Mouse (Mus musculus) small intestine, adult 2 months (tissue): ENCODE measurements at regions not wholly inside any gene's neighbourhood (a gene's known extent, or its start where the extent isn't known, plus 50 kb on each side); places are given as distances from the start of the nearest gene placed in this dataset.

Source experiments
- H3K27ac ChIP-seq: fragments of 200-500 bp; 2 replicates; pipeline ENCODE4 v1.5.1; 2012; ENCODE audit warnings: low read depth, low read length, control low read depth, inconsistent platforms; ENCODE audit not compliant: insufficient read depth
- H3K27me3 ChIP-seq: fragments of 200-500 bp; 2 replicates; pipeline ENCODE4 v1.6.1; 2012; ENCODE audit warnings: mild to moderate bottlenecking, moderate library complexity, low read length, inconsistent platforms; ENCODE audit not compliant: control insufficient read depth, insufficient read depth
- H3K36me3 ChIP-seq: fragments of 200-500 bp; 2 replicates; pipeline ENCODE4 v1.6.1; 2012; ENCODE audit warnings: mild to moderate bottlenecking, low read length, control low read depth, inconsistent platforms; ENCODE audit not compliant: control insufficient read depth, insufficient read depth
- H3K4me1 ChIP-seq: fragments of 200-500 bp; 2 replicates; pipeline ENCODE4 v1.6.1; 2012; ENCODE audit warnings: low read length, inconsistent platforms, mixed read lengths; ENCODE audit not compliant: control insufficient read depth, insufficient read depth, insufficient read length
- H3K4me3 ChIP-seq: fragments of 200-500 bp; 2 replicates; pipeline ENCODE4 v1.5.1; 2012; ENCODE audit warnings: low read depth, mild to moderate bottlenecking, control low read depth, inconsistent platforms, low read length, moderate library complexity
- CTCF ChIP-seq: fragments of 200-500 bp; IDR thresholded peaks from 2 replicates; pipeline ENCODE4 v1.5.1; 2012; ENCODE audit warnings: low read depth, mild to moderate bottlenecking, control low read depth, inconsistent platforms, low read length, moderate library complexity, mixed read lengths; ENCODE audit not compliant: insufficient replicate concordance, insufficient read length; ENCODE audit errors: extremely low read depth
- POLR2A ChIP-seq: fragments of 200-500 bp; IDR thresholded peaks from 2 replicates; pipeline ENCODE4 v1.6.1; 2012; ENCODE audit warnings: low read depth, mild to moderate bottlenecking, control low read depth, inconsistent platforms, low read length, moderate library complexity
- WGBS: fragments of 180-500 bp; shearing (Covaris S2); methylation state at CpG from one replicate; pipeline ENCODE4 v1.1.7; 2018; 5-methylcytosine and 5-hydroxymethylcytosine counted together

GRCm38 (mm10) chr11:64592253-64592652, 155.8 kb upstream of the F930015N05Rik start:
- no peaks in the 10 kb centered on the region for H3K4me1 ChIP-seq
- H3K36me3 ChIP-seq: no peaks in the 10 kb centered on the region
- H3K27ac ChIP-seq: no peak overlapping the region
- H3K27me3 ChIP-seq: no peaks in the 10 kb centered on the region
- WGBS: 81% methylated on average over 2 of the region's 2 CpGs
- TF ChIP-seq CTCF (no peak), POLR2A (no peak)
- no peak overlapping the region for H3K4me3 ChIP-seq

- TF ChIP-seq POLR2A: no peak
- no peak for TF ChIP-seq CTCF
- no peaks in the 10 kb centered on the region for H3K4me1 ChIP-seq
- 87% methylated on average over 4 of the region's 4 CpGs for WGBS
- H3K27me3 ChIP-seq: no peaks in the 10 kb centered on the region
- H3K36me3 ChIP-seq: no peaks in the 10 kb centered on the region
- no peak overlapping the region for H3K4me3 ChIP-seq
- no peak overlapping the region for H3K27ac ChIP-seq
These were observed 160.9 kb upstream of the F930015N05Rik start for GRCm38 (mm10) chr11:64597305-64597704.

GRCm38 (mm10) chr11:64599178-64599577, 162.7 kb upstream of the F930015N05Rik start:
- H3K27ac ChIP-seq: no peak overlapping the region
- H3K4me1 ChIP-seq: no peaks in the 10 kb centered on the region
- no peaks in the 10 kb centered on the region for H3K36me3 ChIP-seq
- H3K27me3 ChIP-seq: no peaks in the 10 kb centered on the region
- TF ChIP-seq CTCF: no peak
- TF ChIP-seq POLR2A: no peak
- WGBS: 37% methylated on average over 3 of the region's 3 CpGs
- H3K4me3 ChIP-seq: no peak overlapping the region

GRCm38 (mm10) chr11:64600201-64601102, 164.0 kb upstream of the F930015N05Rik start:
- H3K27me3 ChIP-seq: no peaks in the 10 kb centered on the region
- no peaks in the 10 kb centered on the region for H3K36me3 ChIP-seq
- H3K27ac ChIP-seq: no peak overlapping the region
- 39% methylated on average over 10 of the region's 10 CpGs for WGBS
- no peaks in the 10 kb centered on the region for H3K4me1 ChIP-seq
- TF ChIP-seq CTCF: no peak
- TF ChIP-seq POLR2A: no peak
- no peak overlapping the region for H3K4me3 ChIP-seq

GRCm38 (mm10) chr11:64609043-64609442, 172.6 kb upstream of the F930015N05Rik start:
- Histone ChIP-seq H3K4me1 (no peaks in the 10 kb centered on the region), H3K27me3 (no peaks in the 10 kb centered on the region), H3K36me3 (no peaks in the 10 kb centered on the region), H3K27ac (no peak overlapping the region), H3K4me3 (no peak overlapping the region)
- 74% methylated on average over 2 of the region's 2 CpGs for WGBS
- no peak for TF ChIP-seq POLR2A
- TF ChIP-seq CTCF: no peak

GRCm38 (mm10) chr11:64610724-64611123, 174.3 kb upstream of the F930015N05Rik start:
- Histone ChIP-seq H3K4me1 (no peaks in the 10 kb centered on the region), H3K36me3 (no peaks in the 10 kb centered on the region), H3K27me3 (no peaks in the 10 kb centered on the region), H3K27ac (no peak overlapping the region), H3K4me3 (no peak overlapping the region)
- TF ChIP-seq CTCF: no peak
- TF ChIP-seq POLR2A: no peak
- WGBS: 77% methylated on average over 3 of the region's 3 CpGs

GRCm38 (mm10) chr11:64615140-64615539, 178.7 kb upstream of the F930015N05Rik start:
- Histone ChIP-seq H3K4me1 (no peaks in the 10 kb centered on the region), H3K27me3 (no peaks in the 10 kb centered on the region), H3K27ac (no peak overlapping the region), H3K36me3 (no peaks in the 10 kb centered on the region), H3K4me3 (no peak overlapping the region)
- TF ChIP-seq CTCF (no peak), POLR2A (no peak)
- 67% methylated on average over 1 of the region's 1 CpGs for WGBS
